Mouse (Mus musculus): Measurements from ENCODE around the gene Anapc15. TPM values are rescaled to one million over a fixed set of nuclear protein-coding genes. Genes with fewer than 3 reads are reported as not detected.
A peak's percentile ranks its signal among the peaks of the same experiment; 100 is the strongest.

Gene Anapc15
- polyA plus RNA-seq, 1 experiment from 2014 or later: 54.0 TPM

DNA sequence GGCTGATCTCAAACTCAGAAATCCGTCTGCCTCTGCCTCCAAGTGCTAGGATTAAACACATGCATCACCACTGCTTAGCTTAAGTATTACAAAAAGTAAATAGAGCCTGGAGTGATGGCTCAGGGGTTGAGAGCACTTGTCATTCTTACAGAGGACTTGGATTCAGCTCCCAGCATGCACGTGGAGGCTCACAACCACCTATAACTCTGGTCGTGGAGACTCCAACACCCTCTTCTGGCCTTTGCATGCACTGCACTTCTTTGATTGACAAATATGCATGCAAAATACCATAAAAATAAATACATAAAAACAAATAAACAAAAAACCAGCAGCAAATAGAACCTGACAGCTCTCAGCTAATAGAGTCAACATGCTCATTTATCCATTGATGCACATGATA is 1.2 kb upstream of the Anapc15 start:
- no peak for ATAC-seq (replicated peaks; ENCODE audit: extremely low read depth, insufficient read depth, low FRiP score)
- no peak overlapping the region for H3K4me2 ChIP-seq (ENCODE audit: low read depth, low read length)
- no peaks in the 10 kb centered on the region for H3K4me1 ChIP-seq (ENCODE audit: control insufficient read depth, insufficient read depth, low read length)
- no peaks in the 10 kb centered on the region for H3K27me3 ChIP-seq (ENCODE audit: control insufficient read depth, insufficient read depth, low read length)
- H3K4me3 ChIP-seq (ENCODE audit: low read length): no peak overlapping the region
- no peaks in the 10 kb centered on the region for H3K9me3 ChIP-seq (replicated peaks; ENCODE audit: control insufficient read depth, low read length)
- 61% methylated on average over 3 of the region's 3 CpGs for WGBS
- no peaks in the 10 kb centered on the region for H3K36me3 ChIP-seq (ENCODE audit: control insufficient read depth, insufficient read depth)
- H3K27ac ChIP-seq (ENCODE audit: low read length): no peak overlapping the region
- no peak overlapping the region for H3K9ac ChIP-seq (ENCODE audit: low read length)

DNA sequence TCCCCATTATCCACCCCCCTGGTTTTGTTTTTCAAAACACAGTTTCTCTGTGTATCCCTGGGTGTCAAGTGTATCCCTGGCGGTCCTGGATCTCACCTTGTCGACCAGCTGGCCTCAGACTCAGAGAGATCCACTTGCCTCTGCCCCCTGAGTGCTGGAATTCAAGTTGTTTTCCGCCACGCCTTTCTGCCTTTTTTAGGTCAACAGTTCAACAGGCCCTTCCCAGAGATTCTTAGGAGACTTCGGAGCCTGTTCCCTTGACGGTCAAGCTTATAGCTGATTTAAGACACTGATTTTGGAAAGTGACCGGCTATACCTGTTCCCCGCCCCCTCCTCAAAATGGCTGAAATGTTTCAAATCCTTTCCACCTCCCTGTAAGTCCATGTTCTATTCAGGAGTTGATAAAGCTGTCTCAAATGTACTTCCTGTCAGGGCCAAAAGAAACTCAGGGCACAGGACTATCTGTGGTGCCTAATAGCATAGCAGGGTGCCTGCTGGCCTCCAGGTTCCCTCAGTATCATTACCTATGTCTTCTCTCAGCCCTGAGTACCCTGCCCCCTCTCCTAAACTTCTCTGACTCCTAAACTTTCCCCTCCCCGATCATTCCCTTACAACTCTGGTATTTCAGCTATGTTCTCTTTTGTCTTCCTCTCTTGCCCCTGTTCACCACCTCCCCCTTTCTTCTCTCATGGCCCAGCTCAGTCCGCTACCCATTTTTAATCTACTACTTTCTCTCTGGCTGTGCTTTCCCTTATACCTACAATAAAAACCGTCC is 3.2 kb downstream of the Anapc15 start:
- no peak overlapping the region for H3K9ac ChIP-seq (ENCODE audit: low read length)
- no peak overlapping the region for H3K4me2 ChIP-seq (ENCODE audit: low read depth, low read length)
- no peak overlapping the region for H3K4me3 ChIP-seq (ENCODE audit: low read length)
- no peaks in the 10 kb centered on the region for H3K36me3 ChIP-seq (ENCODE audit: control insufficient read depth, insufficient read depth)
- no peak for ATAC-seq (replicated peaks; ENCODE audit: extremely low read depth, insufficient read depth, low FRiP score)
- no peaks in the 10 kb centered on the region for H3K9me3 ChIP-seq (replicated peaks; ENCODE audit: control insufficient read depth, low read length)
- H3K27ac ChIP-seq (ENCODE audit: low read length): no peak overlapping the region
- peaks cover 9% of the 10 kb centered on the region for H3K4me1 ChIP-seq (ENCODE audit: control insufficient read depth, insufficient read depth, low read length)
- WGBS: 75% methylated on average over 11 of the region's 11 CpGs
- no peaks in the 10 kb centered on the region for H3K27me3 ChIP-seq (ENCODE audit: control insufficient read depth, insufficient read depth, low read length)

- Histone ChIP-seq H3K9me3 (replicated peaks; ENCODE audit: control insufficient read depth, low read length) (no peaks in the 10 kb centered on the region), H3K4me3 (ENCODE audit: low read length) (no peak overlapping the region), H3K27ac (ENCODE audit: low read length) (no peak overlapping the region), H3K4me1 (ENCODE audit: control insufficient read depth, insufficient read depth, low read length) (peaks cover 9% of the 10 kb centered on the region), H3K4me2 (ENCODE audit: low read depth, low read length) (no peak overlapping the region), H3K36me3 (ENCODE audit: control insufficient read depth, insufficient read depth) (no peaks in the 10 kb centered on the region), H3K9ac (ENCODE audit: low read length) (no peak overlapping the region), H3K27me3 (ENCODE audit: control insufficient read depth, insufficient read depth, low read length) (no peaks in the 10 kb centered on the region)
- 97% methylated on average over 4 of the region's 4 CpGs for WGBS
- no peak for ATAC-seq (replicated peaks; ENCODE audit: extremely low read depth, insufficient read depth, low FRiP score)
Observed at GRCm38 (mm10) chr7:101867482-101867881, 4.0 kb downstream of the Anapc15 start.

DNA sequence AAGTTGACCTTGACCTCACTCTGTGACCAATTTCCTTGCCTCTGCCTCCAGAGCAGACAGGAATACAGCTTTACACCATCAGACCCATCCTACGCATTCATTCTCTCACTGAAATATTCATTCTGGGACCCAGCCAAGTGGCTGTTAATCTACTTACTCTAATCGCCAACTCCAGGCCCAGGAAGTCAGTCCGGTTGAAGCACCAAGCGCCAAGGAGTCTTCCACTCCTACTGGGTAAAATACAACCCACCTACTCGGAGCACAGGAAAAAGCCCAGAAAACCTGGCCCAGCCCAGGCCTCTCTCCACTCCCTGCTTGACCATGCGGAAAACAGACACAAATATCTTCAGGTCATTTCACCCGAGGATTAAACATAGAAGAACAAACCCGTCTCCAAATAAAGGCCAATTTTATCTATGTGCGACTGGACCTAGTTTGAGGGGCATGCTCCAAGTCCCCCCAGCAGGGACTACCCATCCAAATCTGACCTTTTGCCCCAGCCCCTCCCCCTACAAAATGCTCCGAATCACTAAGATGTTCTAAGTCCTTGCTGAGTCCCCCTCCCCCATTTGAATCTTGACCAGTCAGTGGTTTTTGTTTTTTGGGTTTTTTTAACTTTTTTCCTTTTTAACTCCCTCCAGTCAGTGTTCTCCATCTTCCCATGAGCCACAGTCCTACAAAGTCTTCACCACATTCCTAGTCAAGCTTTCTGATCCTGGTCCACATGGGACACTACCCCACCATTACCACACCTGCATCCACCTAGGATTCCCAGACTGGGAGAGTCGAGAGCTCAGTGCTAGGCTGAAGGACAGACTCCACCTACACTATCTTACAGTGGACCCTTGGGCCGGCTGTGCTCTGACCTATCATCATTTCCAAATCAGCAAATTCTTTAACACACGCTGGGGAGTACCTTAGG is 5.0 kb downstream of the Anapc15 start:
- WGBS: 57% methylated on average over 13 of the region's 13 CpGs
- Histone ChIP-seq H3K9me3 (replicated peaks; ENCODE audit: control insufficient read depth, low read length) (no peaks in the 10 kb centered on the region), H3K4me2 (ENCODE audit: low read depth, low read length) (no peak overlapping the region), H3K4me1 (ENCODE audit: control insufficient read depth, insufficient read depth, low read length) (peaks cover 9% of the 10 kb centered on the region), H3K9ac (ENCODE audit: low read length) (no peak overlapping the region), H3K4me3 (ENCODE audit: low read length) (no peak overlapping the region), H3K27ac (ENCODE audit: low read length) (0 out of 2 replicates have a peak overlapping the region, but pooled peaks have one; percentile 15), H3K36me3 (ENCODE audit: control insufficient read depth, insufficient read depth) (no peaks in the 10 kb centered on the region), H3K27me3 (ENCODE audit: control insufficient read depth, insufficient read depth, low read length) (no peaks in the 10 kb centered on the region)
- peak; percentile 35 for ATAC-seq (replicated peaks; ENCODE audit: extremely low read depth, insufficient read depth, low FRiP score)

DNA sequence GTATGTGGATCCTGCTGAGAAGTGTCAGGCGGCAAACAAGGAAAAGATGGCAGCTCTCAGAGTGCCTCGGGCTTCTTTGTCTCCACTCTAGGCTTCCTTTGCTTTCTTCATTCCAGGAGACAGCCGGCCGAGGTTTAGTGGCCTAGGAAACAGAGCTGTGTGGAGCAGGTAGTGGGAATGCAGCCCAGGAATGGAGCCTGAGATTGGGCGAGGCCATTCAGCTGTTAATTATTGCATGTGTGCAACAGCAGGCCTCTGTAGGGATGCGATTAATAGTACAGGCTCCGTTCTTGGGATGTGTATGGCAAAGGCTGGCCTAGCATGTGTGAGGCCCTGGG is 5.6 kb downstream of the Anapc15 start:
- 70% methylated on average over 7 of the region's 7 CpGs for WGBS
- no peak for ATAC-seq (replicated peaks; ENCODE audit: extremely low read depth, insufficient read depth, low FRiP score)

GRCm38 (mm10) chr7:101870629-101871028 is 7.1 kb downstream of the Anapc15 start, which contains the start of gene Folr1:
Gene Folr1, minus strand, starts transcription at chr7:101870788.
- Histone ChIP-seq H3K4me1 (ENCODE audit: control insufficient read depth, insufficient read depth, low read length) (peaks cover 9% of the 10 kb centered on the region), H3K27ac (ENCODE audit: low read length) (peak within 1 kb of the TSS; percentile 63), H3K4me2 (ENCODE audit: low read depth, low read length) (no peak within 1 kb of the TSS), H3K9ac (ENCODE audit: low read length) (no peak within 1 kb of the TSS), H3K4me3 (ENCODE audit: low read length) (no peak within 1 kb of the TSS), H3K9me3 (replicated peaks; ENCODE audit: control insufficient read depth, low read length) (no peaks in the 10 kb centered on the region), H3K27me3 (ENCODE audit: control insufficient read depth, insufficient read depth, low read length) (no peaks in the 10 kb centered on the region), H3K36me3 (ENCODE audit: control insufficient read depth, insufficient read depth) (no peaks in the 10 kb centered on the region)
- no peak for ATAC-seq (replicated peaks; ENCODE audit: extremely low read depth, insufficient read depth, low FRiP score)
- 79% methylated on average over 2 of the region's 2 CpGs for WGBS

More for the DNA sequence above, 5.6 kb downstream of the Anapc15 start:
- no peak overlapping the region for H3K4me3 ChIP-seq (ENCODE audit: low read length)
- no peaks in the 10 kb centered on the region for H3K27me3 ChIP-seq (ENCODE audit: control insufficient read depth, insufficient read depth, low read length)
- H3K9ac ChIP-seq (ENCODE audit: low read length): no peak overlapping the region
- no peaks in the 10 kb centered on the region for H3K9me3 ChIP-seq (replicated peaks; ENCODE audit: control insufficient read depth, low read length)
- no peak overlapping the region for H3K27ac ChIP-seq (ENCODE audit: low read length)
- H3K4me1 ChIP-seq (ENCODE audit: control insufficient read depth, insufficient read depth, low read length): peaks cover 9% of the 10 kb centered on the region
- no peaks in the 10 kb centered on the region for H3K36me3 ChIP-seq (ENCODE audit: control insufficient read depth, insufficient read depth)
- no peak overlapping the region for H3K4me2 ChIP-seq (ENCODE audit: low read depth, low read length)

DNA sequence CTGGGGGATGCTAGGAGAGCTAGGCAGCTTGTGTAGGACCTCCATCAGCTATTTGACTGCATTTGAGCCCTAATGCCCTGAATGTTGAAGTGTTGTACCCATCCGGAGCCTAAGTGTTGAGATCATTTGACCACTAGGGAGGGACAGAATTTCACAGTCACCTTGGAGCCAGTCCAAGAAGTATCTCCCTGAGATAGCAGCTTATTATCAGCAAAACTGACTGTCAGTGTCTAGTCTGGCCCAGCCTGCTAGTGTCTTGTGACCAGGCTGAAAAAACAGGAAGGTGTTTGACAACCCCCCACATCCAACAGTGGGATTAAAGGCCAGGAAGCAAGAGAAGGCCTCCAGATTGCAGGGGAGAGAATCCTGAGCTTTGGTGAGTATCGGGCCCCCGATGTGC is 7.8 kb downstream of the Anapc15 start:
- peaks cover 9% of the 10 kb centered on the region for H3K4me1 ChIP-seq (ENCODE audit: control insufficient read depth, insufficient read depth, low read length)
- no peak overlapping the region for H3K9ac ChIP-seq (ENCODE audit: low read length)
- 35% methylated on average over 3 of the region's 3 CpGs for WGBS
- peak overlapping the region; percentile 63 for H3K27ac ChIP-seq (ENCODE audit: low read length)
- H3K4me2 ChIP-seq (ENCODE audit: low read depth, low read length): no peak overlapping the region
- ATAC-seq (replicated peaks; ENCODE audit: extremely low read depth, insufficient read depth, low FRiP score): peak; percentile 76
- no peak overlapping the region for H3K4me3 ChIP-seq (ENCODE audit: low read length)
- no peaks in the 10 kb centered on the region for H3K27me3 ChIP-seq (ENCODE audit: control insufficient read depth, insufficient read depth, low read length)
- H3K36me3 ChIP-seq (ENCODE audit: control insufficient read depth, insufficient read depth): no peaks in the 10 kb centered on the region
- no peaks in the 10 kb centered on the region for H3K9me3 ChIP-seq (replicated peaks; ENCODE audit: control insufficient read depth, low read length)

DNA sequence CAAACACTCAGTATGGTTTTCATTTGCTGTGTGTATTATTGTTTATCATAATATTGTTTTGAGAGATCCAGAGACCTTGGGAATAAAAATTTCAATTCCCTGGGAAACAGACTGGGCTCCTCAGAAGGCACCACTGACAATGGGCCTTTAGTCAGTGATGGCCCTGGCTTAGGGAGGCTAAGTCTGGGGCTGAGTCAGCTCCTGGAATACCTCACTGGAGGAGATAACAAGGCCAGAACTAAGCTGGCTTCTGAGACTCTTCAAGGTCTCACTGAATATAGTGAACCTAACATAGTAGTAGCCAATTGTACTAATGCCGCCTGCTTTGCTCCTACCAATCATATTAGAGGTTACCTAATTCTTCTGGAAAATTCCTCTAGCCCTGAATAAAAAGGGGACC is 12.5 kb downstream of the Anapc15 start:
- H3K9ac ChIP-seq (ENCODE audit: low read length): no peak overlapping the region
- ATAC-seq (replicated peaks; ENCODE audit: extremely low read depth, insufficient read depth, low FRiP score): no peak
- H3K9me3 ChIP-seq (replicated peaks; ENCODE audit: control insufficient read depth, low read length): no peaks in the 10 kb centered on the region
- H3K36me3 ChIP-seq (ENCODE audit: control insufficient read depth, insufficient read depth): no peaks in the 10 kb centered on the region
- no peaks in the 10 kb centered on the region for H3K27me3 ChIP-seq (ENCODE audit: control insufficient read depth, insufficient read depth, low read length)
- peaks cover 7% of the 10 kb centered on the region for H3K4me1 ChIP-seq (ENCODE audit: control insufficient read depth, insufficient read depth, low read length)
- H3K4me3 ChIP-seq (ENCODE audit: low read length): no peak overlapping the region
- 94% methylated on average over 1 of the region's 1 CpGs for WGBS
- no peak overlapping the region for H3K27ac ChIP-seq (ENCODE audit: low read length)
- no peak overlapping the region for H3K4me2 ChIP-seq (ENCODE audit: low read depth, low read length)

GRCm38 (mm10) chr7:101880855-101881254 is 17.3 kb downstream of the Anapc15 start:
- 70% methylated on average over 4 of the region's 4 CpGs for WGBS
- Histone ChIP-seq H3K4me1 (ENCODE audit: control insufficient read depth, insufficient read depth, low read length) (no peaks in the 10 kb centered on the region), H3K4me3 (ENCODE audit: low read length) (no peak overlapping the region), H3K9ac (ENCODE audit: low read length) (no peak overlapping the region), H3K9me3 (replicated peaks; ENCODE audit: control insufficient read depth, low read length) (no peaks in the 10 kb centered on the region), H3K36me3 (ENCODE audit: control insufficient read depth, insufficient read depth) (no peaks in the 10 kb centered on the region), H3K4me2 (ENCODE audit: low read depth, low read length) (no peak overlapping the region), H3K27ac (ENCODE audit: low read length) (no peak overlapping the region), H3K27me3 (ENCODE audit: control insufficient read depth, insufficient read depth, low read length) (no peaks in the 10 kb centered on the region)
- no peak for ATAC-seq (replicated peaks; ENCODE audit: extremely low read depth, insufficient read depth, low FRiP score)

Data from heart, embryonic 16.5 days (tissue).